Mouse (Mus musculus) adrenal gland, postnatal 36 days (tissue): ENCODE measurements around the gene E4f1. TPM values are rescaled to one million over a fixed set of nuclear protein-coding genes. Genes with fewer than 3 reads are reported as not detected.

Experiments
- DNase-seq, 2 experiments: peaks; one replicate each; pipeline ENCODE4 v3.0.0; 2021; ENCODE audit warnings: mixed read lengths in 1 of 2
- total RNA-seq, 2 experiments: library from RNA; stranded (reverse); gene quantifications; 2 replicates each; pipeline ENCODE4 v1.2.3; 2021

E4f1 gene
- total RNA-seq, 2 experiments from 2014 or later = 16.8 to 20.2 TPM

DNA sequence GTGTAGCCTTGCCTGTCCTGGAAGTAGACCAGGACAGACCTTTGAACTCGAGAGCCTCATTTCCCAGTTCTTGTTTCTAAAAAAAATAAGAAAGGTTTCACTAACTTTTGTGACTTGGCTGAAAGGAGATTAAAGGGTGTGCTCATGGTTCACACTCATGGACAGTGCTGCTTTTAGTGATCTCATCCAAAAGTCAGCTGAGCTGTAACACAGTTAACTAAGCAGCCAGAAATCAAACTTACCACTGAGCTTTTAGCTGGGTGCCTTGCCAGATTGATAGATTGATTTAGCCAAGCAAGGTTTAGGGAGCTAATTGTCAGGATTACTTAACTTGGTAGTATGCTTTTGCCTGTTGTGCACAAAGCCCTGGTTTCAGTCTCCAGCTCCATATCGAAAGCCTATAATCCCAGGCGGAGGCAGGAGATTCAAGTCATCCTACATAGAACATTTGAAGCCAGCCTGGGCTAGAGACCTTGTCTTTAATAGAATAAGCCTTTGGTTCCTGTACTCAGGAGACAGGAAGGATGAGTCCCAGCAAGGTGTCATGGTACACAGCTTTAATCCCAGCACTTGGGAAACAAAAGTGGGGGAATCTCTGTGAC lies 54.0 kb downstream of the E4f1 start:
- DNase-seq = no peak

DNA sequence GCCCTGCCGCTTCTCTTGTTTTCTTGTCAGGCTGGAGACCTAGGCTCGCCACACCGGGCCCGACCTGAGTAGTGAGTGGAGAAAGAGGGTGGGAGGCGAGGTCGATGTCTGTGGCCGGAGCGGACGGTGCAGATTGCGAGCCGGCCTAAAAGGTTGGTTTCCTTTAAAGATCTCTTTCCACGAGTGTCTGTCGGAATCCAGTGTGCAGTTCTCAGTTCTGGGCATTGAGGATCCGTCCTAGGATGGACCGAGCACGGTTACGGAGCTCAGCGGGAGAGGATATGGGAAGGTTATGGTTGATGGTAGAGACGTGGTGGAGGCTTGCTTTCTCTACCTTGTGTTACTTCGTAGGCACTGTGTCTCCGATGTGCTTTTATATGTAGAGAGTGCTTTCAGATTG lies 55.1 kb downstream of the E4f1 start:
- no peak for DNase-seq

GRCm38 (mm10) chr17:24414230-24414976 lies 55.7 kb downstream of the E4f1 start, which contains the start of gene Rnps1:
Rnps1 (plus strand) TSS chr17:24414565.
- peak; percentile 93 to 94 for DNase-seq

- peak in 1 of 2 experiments; percentile 47 for DNase-seq
Measured at GRCm38 (mm10) chr17:24413557-24414211, 56.4 kb downstream of the E4f1 start.

DNA sequence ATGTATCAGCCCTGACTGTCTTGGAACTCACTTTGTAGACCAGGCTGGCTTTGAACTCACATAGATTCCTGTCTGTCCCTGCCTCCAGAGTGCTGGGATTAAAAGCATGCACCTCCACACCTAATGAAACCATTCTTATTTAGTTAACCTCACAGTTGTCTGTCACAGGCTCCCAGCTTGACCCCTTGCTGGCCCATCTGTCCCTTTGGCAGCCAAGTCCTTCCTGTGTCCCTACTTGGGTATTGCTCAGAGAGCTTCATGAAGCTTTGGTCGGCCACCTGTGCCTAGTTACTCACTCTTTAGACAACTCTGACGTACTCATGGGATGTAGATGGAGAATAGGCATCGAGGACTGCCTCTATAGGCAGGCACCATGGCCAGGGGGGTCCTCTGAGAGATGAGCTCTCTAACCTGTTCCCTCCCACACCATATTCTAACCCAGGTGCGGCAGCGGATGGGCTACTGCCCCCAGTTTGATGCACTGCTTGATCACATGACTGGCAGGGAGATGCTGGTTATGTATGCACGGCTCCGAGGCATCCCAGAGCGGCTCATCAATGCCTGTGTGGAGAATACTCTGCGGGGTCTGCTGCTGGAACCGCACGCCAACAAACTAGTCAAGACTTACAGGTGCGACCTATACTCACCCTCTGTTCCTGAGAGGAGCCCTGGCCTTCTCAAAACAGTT lies 62.9 kb downstream of the E4f1 start:
- DNase-seq = no peak

- peak; percentile 84 to 87 for DNase-seq
Measured at GRCm38 (mm10) chr17:24402371-24402770, 67.7 kb downstream of the E4f1 start.

DNA sequence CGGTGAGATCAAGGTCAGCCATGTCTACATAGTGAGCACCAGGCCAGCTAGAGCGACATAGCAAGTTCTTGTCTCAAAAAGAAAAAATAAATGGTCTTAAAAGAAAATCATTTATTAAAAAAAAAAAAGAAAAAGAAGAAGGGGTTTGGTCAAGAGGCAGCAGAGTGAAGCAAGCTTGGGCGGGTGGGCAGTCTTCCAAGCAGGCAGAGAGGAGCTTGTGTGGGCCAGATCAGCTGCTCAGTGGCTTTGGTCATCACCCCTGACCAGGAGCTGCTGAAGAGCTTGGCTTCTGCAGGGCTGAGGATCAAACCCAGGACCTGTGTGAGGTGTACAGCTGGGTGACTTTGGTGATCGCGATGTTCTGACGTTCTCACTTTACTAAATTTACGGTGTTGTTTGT lies 75.7 kb downstream of the E4f1 start:
- DNase-seq = peak; percentile 56 to 57

Other genes starting within 250 kb of the E4f1 start
- gene Tedc2, start 249.5 kb downstream of the E4f1 start, total RNA-seq = 1 to 10 TPM; 5.7 to 6.4 TPM
- gene Ccnf, start 218.8 kb downstream of the E4f1 start, total RNA-seq = 1 to 10 TPM; 3.3 to 4.8 TPM
- under 1 TPM in 1 of 2 experiments, not detected in 1; 0.07 TPM for gene Abca17, start 119.2 kb downstream of the E4f1 start, total RNA-seq
- 10 to 100 TPM; 19.8 to 24.4 TPM for gene Abca3, start 118.4 kb downstream of the E4f1 start, total RNA-seq
- 10 to 100 TPM; 65.7 to 78.7 TPM for gene Rnps1, start 55.7 kb downstream of the E4f1 start, total RNA-seq
- gene Eci1, start 43.7 kb downstream of the E4f1 start, total RNA-seq = 100 to 1,000 TPM; 228 to 310 TPM
- 1 to 10 TPM; 2.1 to 4.3 TPM for gene Dnase1l2, start 27.2 kb downstream of the E4f1 start, total RNA-seq
- 10 to 100 TPM; 85.9 to 94.4 TPM for gene Pgp, start 79 bp upstream of the E4f1 start, total RNA-seq
- under 1 TPM; 0.30 to 0.46 TPM for gene Bricd5, start 3.6 kb upstream of the E4f1 start, total RNA-seq
- 10 to 100 TPM; 22.8 to 24.3 TPM for gene Mlst8, start 8.8 kb upstream of the E4f1 start, total RNA-seq
- 10 to 100 TPM; 14.7 to 25.7 TPM for gene Caskin1, start 18.3 kb upstream of the E4f1 start, total RNA-seq
- gene Traf7, start 57.6 kb upstream of the E4f1 start, total RNA-seq = 100 to 1,000 TPM in 1 of 2 experiments, 10 to 100 TPM in 1; 94.7 to 118 TPM
- 1 to 10 TPM in 1 of 2 experiments, under 1 TPM in 1; 0.70 to 1.3 TPM for gene Rab26, start 63.9 kb upstream of the E4f1 start, total RNA-seq
- 10 to 100 TPM; 46.9 to 49.1 TPM for gene Pkd1, start 79.5 kb upstream of the E4f1 start, total RNA-seq
- 100 to 1,000 TPM in 1 of 2 experiments, 10 to 100 TPM in 1; 79.2 to 103 TPM for gene Tsc2, start 162.3 kb upstream of the E4f1 start, total RNA-seq
- 1 to 10 TPM; 7.8 TPM for gene Nthl1, start 162.4 kb upstream of the E4f1 start, total RNA-seq
- gene Slc9a3r2, start 180.0 kb upstream of the E4f1 start, total RNA-seq = 10 to 100 TPM; 48.0 to 88.5 TPM
- not detected for gene Npw, start 188.1 kb upstream of the E4f1 start, total RNA-seq
- 10 to 100 TPM; 47.5 to 51.1 TPM for gene Zfp598, start 199.4 kb upstream of the E4f1 start, total RNA-seq
- gene Syngr3, start 219.6 kb upstream of the E4f1 start, total RNA-seq = 1 to 10 TPM; 1.7 to 2.0 TPM
- gene Gfer, start 225.8 kb upstream of the E4f1 start, total RNA-seq = 10 to 100 TPM; 34.5 to 42.0 TPM
- 1 to 10 TPM; 4.5 to 6.1 TPM for gene Noxo1, start 225.9 kb upstream of the E4f1 start, total RNA-seq
- gene Tbl3, start 237.3 kb upstream of the E4f1 start, total RNA-seq = 10 to 100 TPM; 36.0 to 38.5 TPM
- not detected for gene Rnf151, start 247.8 kb upstream of the E4f1 start, total RNA-seq
- gene Rps2, start 247.8 kb upstream of the E4f1 start, total RNA-seq = 100 to 1,000 TPM; 720 to 747 TPM